Mouse (Mus musculus) frontal cortex, adult 2 months (tissue): ENCODE measurements around the gene Deup1. TPM values are rescaled to one million over a fixed set of nuclear protein-coding genes. Genes with fewer than 3 reads are reported as not detected.
A peak's percentile ranks its signal among the peaks of the same experiment; 100 is the strongest.

Experiments
- DNase-seq, 2 experiments: peaks; one replicate each; pipeline ENCODE4 v3.0.0; 2022; ENCODE audit warnings: low spot score in 1 of 2; ENCODE audit errors: extremely low spot score in 1 of 2
- polyA plus RNA-seq: library from polyadenylated mRNA; depleted of rRNA; stranded (reverse); fragments of >200 nt; gene quantifications from 2 replicates; pipeline ENCODE4 v1.2.3, GENCODE M21; 2012; rRNA removed

The Deup1 gene
- 0.08 and 0.11 TPM in 2 replicates for polyA plus RNA-seq

DNA sequence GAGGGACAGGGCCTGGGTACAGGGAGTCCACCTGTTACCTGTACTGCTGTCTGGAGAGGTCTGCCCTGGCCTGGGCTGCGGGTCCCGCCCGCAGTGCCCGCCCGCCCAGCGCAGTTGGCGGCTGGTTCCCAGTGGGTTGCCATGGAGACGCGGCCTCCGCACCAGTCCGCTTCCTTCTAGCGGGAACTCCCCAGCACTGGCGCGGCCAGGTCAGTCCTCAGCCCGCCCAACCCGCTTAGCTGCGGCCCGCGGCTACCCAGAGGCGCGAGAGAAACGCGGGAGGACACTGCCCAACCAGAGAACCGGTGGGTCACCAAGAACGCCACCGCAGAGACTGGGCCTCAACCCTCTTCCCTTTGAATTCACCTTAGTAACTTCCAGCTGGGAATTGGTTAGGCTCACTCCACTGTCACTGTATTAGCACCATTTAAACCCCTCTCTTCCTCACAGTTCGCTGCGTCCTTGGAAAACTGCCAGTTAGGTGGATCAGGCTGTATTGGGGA lies at the start of gene Deup1:
TSS of gene Deup1 (minus strand) at position 149 of the 503 bp plus-strand sequence.
- DNase-seq = peak in 1 of 2 experiments; percentile 23

DNA sequence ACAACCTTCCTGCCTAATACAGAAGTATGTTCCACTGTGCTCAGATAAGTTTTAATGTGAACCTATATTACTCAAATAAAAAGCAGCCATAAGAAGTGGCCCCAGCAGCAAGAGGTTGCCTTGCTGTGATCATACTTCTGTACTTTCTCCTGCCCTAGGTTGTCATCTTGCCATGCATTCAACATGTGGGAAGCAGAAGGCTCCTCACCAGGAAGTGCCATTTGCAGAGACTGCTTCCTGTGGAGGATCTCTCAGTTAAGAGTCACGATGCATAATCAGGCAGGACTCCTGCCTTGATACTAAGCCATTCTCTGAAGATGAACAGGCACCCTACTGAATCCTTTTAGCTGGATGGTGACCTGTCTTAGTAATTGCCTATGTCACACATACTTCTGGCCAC lies 44.5 kb upstream of the Deup1 start:
- no peak for DNase-seq

DNA sequence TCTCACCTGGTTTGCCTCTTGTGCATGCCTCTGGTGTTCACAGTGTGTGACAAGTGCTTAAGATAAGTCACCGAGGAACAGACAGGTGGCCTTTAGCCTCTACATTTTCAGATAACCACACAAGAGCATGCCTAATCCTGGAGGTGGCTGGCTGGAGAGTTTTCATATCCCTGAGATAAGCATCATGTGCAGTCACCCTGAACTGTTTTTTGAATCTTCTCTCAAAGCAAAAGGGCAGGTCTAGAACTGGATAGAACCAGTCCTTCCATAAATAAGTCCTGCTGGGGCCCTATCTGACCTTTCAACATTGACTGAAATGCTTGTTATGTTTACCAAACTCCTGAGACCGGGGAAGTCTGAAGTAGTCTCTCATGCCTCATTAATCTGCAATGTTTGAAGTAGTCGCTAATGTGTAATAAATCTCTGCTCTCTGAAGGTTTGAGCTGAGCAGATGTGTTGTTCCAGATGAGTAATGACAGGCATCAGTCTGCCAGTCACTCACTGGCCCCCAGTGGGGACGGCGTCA lies 42.3 kb upstream of the Deup1 start:
- no peak for DNase-seq

DNA sequence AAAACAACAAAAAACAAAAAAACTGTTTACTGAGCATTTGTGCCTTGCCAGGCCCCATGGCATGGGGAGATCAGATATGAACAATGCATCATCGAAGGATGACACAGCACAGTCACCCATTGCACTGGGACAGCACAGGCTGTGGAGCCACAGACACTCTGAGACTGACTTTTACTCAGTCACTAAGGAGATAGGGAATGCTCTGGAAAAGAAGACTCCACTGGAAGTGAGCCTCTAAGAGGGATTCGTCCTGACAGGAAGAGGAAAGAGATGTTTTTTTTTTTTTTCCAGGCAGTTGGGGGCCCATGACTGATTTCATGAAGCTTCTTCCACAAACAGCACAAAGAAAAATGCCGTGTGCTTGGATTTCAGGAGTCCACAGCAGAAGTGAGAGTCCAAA lies 41.7 kb upstream of the Deup1 start:
- DNase-seq = no peak

DNA sequence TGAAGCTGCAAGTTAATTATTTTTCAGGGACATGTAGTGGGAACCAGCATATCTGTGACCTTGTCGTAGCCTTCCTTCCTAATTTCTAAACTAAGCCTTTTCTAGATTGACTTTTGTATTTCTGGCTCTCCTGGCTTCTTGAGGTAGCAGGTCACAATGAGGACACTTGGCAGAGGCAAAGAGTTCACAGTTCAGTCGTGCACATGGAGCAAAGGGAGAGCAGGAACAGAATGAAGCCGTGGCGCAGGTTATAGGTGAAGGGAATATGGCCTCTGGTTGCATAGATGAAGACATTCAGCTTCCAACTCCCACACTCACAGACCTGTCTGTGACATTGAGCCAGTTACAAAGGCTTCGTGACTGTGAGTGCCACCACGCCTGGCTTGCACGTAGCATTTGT lies 36.9 kb upstream of the Deup1 start:
- no peak for DNase-seq

DNA sequence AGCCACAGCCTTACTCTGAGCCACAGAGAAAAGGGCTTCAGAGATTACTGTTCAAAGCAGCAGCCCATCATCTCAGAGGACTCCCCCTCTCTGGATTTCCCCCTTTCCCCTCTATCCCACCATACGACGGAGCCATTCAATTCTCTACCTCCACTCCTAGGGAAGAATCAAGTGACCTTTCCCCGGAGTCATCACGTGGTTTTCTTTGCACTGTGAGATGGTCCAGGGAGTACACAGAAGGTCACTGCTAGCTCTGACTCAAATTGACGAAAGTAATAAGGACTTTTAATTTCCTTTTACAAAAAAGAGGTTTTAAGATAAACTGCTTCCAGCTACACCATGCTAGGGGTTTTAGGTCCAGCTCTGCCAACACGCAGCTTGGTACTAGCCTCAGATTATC lies 31.3 kb upstream of the Deup1 start:
- no peak for DNase-seq

DNA sequence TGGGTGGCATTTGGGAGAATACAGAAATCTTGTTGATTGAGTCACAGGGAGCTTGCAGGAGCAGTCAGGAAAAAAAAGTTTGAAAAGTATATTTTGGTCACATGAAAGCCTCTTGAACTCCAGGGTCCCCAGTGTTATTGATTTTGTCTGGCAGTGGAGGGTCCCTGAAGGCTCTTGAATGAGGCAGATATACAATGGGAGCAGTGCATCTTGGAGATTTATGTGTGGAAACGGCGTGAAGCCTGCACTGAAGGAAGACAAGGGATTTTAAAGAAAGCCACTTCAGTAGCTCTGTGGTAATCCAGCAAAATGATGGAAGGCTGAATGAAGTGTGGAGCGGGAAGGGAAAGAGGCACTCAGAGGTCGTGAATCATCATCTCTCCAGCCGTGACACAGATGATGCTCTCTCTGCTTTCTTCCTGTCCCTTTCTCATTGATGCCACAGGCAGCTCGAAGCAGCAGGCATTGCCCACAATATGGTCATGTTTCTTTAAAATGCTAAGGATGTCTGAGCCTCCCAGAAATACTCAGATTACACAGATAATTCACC lies 30.6 kb upstream of the Deup1 start:
- DNase-seq = no peak

DNA sequence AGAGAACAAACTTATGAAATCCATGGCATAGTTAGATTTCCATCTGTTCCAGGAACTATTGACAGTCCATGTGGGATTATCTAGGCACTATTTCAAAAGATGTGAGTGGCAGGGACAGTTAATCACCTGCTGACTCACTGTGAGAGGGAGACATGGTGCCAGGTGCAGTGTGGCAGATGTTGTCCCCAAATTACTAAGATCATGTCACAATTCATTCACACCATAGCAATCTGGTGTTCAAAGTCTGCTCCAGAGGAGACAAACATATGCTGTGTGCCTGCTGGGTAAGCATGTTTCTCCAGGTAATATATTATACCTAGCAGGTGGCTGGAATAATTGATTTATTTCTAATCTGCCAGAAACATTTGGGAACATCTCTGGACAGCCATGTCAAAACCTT lies 25.3 kb upstream of the Deup1 start:
- DNase-seq = peak in 1 of 2 experiments; percentile 9

DNA sequence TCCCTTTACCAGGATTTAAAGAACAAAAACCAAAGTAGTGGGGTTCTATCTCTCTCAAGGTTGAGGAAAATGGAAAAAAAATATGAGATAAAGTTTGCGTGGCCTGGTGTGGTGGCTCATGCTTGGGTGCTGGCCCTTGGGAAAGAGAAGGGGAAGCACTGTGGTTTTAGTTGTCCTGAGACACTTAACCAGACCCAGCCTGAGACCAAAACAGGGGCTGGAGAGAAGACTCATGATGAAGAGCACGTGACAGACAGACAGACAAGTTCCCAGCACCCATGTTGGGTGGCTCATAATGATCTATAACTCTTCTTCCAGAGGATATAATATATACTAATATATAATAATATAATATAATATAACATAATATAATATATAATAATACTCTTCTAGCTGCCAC lies 22.2 kb upstream of the Deup1 start:
- DNase-seq = no peak

DNA sequence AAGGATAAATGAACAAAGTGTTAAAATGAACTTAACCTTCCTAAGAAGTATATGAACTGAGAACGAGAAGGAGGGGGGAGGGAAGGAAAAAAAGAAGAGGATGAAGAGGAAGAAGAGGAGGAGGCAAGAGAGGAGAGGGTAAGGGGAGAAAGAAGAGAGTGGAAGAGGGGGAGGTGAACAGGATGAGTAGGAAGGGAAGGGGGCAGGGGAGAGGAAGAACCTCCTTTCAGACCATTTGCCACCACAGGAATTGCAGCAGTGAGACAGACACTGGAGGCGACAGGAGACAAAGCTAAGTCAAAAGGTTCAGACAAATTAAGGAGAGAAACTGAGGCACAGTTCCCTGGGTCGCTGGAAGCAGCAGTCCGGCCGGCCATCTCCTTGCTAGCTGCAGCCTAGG lies 349 bp downstream of the Deup1 start:
- DNase-seq = no peak

DNA sequence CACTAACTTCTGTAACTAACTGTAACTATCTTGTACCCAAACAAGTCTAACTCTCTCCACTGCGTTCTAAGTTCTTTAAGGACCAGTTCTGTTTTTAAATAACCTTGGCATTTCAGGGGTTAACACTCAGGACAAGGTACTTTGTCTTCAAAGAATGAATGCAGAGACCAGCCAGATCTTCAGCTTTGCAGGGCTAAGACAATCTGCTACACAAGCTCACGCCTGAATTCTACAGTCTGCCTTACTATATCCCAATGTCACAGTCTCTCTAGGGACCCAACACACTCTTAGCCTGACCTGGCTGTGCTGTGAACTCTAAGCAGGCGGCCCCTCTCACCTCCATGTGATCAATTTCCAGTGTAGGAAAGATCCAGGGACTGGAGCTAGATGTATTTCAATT lies 3.0 kb downstream of the Deup1 start:
- DNase-seq = no peak

DNA sequence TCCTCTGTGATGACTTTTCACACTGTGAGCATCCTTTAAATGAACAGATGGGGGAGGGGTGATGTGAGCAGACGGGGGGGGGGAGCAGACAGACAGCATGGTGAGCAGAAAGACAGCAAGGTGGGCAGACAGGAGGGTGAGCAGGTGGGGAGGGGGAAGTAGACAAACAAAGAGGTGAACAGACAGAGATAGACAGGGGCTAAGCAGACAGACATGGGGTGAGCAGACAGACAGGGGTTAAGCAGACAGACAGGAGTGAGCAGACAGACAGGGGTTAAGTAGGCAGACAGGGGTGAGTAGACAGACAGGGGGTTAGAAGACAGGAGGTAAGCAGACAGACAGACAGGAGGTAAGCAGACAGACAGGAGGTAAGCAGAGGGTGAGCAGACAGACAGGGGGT lies 8.0 kb downstream of the Deup1 start:
- no peak for DNase-seq

DNA sequence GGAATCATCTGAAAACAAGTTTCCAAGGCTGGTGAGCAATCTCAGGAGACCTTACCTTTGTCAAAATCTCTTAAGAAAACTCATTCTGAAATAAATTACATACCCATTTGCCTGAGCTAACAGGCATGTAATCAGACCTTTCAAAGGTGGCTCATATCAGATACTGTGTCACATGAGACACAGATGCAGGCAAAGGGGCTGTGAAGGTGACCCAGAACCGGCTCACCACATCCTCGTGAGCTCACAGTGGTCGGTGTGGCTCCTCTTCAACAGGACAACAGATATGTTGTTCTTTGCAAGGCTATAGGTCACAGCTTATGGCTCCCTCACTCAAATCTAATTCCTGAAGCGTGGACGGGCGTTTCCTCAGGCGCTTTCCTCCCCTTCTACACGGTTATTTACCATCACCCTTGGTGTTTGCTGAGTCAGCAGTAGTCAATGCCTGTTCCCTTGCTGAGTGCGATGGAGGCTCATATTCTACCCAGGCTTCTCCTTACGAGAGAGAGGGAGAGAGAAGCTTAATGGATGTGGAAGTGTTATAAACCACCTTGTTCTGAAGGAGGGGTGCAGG lies 8.6 kb downstream of the Deup1 start:
- no peak for DNase-seq

DNA sequence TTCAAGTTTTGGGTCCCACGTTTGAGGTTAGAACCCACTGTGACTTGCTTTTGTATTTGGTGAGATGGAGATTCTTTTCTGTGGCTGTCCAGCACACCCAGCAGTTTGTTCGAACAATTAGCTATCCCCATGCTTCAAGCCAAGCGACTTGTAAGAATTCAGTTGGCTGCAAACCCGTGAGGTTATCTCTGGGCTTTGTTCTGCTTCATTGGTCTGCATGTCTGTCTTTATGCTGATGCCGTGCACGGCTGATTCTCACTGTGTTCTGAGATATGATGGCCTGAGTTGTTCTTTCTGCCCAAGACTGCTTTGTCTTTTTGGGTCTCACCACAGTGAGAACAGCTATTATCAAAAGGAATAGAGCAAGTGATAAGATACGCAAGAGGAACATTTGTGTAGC lies 10.7 kb downstream of the Deup1 start:
- DNase-seq = no peak

DNA sequence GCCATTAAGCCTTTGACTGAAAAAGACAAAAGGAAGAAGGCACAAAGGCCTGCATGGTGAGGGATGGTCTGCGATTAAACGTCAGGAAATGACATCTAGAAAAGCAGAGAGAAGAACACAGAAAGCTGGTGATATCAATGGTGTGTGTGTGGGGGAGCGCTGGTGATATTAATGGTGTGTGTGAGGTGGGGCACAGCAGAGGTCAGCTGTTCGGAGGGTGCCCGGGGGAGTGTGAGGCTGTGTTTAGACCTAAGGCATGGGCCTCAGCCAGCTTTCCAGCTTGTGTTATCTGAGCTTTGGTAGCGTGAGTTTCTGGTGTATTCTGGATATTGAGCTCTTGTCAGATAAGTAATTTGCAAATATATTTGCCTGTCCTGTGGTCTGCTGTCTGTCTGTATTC lies 11.3 kb downstream of the Deup1 start:
- no peak for DNase-seq

DNA sequence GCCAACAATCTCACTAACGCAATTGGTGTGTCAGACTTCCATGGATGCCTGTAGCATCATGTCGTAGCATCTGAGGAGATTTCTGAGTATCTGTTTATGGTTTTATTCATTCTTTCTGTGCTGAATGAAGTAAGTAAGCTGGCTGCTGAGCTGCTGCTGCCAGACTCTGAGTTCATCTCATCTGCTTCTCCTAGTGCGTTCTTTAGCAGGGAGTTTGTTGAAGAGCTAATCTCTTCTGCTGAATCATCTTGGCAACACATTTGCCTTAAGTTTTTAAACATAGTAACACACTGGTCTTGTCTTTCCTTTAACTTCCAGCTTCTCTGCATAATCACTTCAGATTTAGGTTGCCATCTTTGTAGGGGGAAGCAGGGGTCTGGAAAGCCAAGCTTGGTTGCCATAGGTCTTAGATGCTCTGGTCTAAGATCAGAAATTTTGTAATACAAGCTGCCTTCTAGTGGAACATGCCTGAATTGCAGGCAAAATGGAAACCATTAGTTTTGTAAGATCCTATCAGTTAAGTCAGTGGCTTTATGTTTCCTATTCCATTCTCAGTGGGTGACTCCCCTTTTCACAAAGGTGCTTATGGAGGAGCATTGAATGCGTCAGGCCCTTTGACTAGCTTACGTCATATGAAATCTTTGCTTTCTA lies 18.3 kb downstream of the Deup1 start:
- DNase-seq = no peak

DNA sequence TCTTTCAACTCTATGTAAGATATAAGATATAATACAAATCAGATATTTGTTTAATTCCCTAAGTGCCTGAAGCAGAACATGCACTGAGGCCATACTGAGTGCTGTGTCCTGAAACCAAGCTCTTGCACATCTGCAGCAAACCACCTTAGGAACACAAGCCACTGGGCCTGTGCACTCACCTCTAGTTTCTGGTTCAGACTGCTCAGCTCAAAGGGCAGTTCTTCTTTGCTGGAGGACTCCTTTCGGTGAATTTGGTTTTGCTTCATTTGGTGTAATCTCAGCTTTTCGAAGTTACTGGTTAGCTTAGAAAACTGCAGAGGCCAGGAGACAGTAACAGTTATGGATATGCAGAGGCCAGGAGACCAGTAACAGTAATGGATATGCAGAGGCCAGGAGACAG lies 20.1 kb downstream of the Deup1 start:
- no peak for DNase-seq

DNA sequence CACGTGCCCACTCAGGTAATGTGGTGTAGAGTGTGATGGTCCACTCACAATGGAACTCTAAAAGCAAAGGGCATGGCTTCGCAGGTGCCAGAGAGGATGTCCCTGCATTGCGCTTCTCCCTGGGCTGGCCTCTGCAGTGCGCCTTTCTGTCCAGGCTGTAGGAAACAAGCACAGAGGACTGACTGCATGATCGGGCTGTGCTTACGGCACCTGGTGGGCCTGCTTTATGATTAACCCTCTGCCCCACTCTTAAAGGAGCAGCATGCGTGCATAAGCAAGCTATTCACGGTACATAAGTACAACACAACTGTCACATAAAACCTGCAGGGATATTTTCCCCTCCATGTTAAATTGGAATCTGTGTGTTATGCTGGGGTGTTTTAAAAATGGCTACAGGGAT lies 24.6 kb downstream of the Deup1 start:
- no peak for DNase-seq

DNA sequence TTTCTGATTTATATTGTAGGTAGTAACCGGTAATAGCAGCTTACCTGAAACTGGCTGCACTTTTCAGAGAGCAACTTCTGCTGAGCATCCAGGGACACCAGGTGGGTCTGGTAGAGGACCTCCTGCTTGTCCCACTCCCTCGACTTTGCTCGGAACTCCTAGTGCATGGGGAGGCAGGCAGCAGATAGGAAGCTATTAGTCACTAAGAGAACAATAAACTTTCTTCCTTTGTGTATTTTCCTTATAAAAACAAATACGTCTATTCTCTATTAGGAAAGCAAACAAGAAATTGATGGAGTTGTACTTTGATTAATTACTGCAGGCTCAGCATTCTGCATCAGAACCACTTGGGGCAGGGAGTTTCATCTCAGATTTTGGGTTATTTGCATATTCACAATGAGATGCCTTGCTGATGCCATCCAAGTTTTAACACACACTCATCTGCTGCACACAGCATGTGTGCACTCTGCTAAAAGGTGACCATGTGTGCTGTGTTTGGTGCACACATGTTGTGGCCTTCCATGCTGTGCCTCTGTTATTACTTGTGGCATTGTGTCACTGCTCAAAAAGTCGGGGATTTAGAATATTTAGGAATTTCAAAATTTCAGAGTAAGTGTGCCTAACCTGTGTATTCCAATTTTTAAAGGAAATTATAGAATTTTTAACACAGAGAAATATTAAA lies 26.7 kb downstream of the Deup1 start:
- DNase-seq = no peak

DNA sequence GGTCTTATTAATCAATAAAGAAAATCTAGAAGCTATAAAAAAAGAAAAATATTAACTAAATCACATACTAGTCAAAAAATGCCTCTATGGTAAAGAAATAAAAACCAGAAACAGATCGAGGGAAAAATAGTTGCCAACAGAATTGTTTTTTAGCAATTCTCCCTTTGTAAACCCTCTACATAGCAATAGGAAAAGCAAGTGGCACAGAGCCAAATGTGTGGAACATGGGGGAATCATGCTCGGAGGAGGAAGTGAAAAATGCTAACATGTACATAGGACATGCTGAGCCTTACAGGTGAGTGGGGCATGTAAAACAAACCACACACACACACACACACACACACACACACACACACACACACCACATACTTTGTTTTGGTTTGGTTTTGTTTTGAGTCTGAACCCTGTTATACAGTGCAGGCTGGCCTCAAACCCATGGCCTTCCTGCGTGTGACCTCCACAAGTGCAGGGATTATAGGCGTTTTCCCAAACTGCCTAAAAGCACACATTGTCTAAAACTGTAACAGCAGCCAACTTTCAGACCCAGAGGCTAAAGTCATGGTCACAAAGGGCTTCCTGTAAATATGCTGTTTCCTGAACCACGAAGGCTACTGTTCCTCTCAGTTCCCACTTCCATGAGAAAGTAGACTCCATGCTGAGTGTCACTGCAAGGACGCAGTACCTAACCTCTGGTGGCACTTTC lies 27.4 kb downstream of the Deup1 start:
- DNase-seq = no peak

DNA sequence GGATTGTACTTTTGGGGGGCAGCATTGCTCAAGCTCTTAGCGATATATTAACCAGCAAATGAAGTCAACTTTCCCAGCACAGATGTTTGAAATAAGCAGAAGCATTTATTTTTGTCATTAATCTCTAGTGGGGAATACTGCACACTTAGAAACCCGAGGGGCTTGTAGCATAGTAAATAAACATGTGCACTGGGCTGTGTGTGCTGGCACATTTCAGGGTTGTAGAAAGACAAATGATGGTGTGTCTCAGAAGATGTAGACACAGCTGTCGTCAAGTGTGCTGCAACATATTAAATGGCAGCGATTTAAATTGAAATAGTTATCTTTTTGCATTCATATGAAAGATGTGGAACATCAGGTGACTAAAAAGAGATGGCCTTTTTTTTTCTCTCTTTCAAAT lies 31.1 kb downstream of the Deup1 start:
- DNase-seq = no peak
